Mouse (Mus musculus) ES-Bruce4 (cell line): ENCODE results near the gene Wdr83os.

Experiments
- CTCF ChIP-seq: IDR thresholded peaks from one replicate; pipeline ENCODE4 v1.8.1; 2011; ENCODE audit warnings: low read depth, low read length
- POLR2A ChIP-seq: IDR thresholded peaks from one replicate; pipeline ENCODE4 v1.8.1; 2011; ENCODE audit warnings: low read length; ENCODE audit not compliant: insufficient read depth

DNA sequence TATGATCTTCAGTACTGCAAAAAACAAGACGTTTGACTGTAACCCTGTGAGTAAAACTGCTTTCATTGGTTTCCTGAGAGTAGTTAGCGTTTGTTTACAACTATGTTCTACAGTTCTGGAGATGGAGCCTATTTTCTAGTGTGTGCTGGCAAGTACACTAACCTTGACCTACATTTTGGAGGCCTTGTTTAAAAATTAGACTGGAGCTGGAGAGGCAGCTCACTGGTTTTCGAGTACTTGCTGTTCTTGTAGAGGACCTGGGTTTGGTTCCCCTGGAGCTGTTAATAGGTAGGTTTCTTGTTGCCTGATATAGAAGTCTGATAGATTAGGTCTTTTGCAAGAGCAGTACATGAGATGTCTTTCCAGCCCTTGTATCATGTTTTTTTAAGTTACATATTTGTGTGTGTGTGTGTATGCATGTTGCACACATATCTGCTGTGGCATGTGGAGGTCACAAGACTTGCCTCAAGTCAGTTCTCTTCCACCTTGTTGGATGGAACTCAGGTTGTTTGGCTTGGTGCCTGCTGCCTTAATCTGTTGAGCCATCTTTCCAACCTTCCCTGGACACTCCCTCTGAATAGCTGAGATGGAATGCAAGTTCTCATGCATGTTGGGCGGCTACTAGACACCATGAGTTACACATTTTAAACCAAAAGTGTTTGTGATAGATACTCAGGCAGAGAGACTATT lies 47.8 kb upstream of the Wdr83os start:
- TF ChIP-seq CTCF (no peak), POLR2A (no peak)
